In the genomic region with DNA sequence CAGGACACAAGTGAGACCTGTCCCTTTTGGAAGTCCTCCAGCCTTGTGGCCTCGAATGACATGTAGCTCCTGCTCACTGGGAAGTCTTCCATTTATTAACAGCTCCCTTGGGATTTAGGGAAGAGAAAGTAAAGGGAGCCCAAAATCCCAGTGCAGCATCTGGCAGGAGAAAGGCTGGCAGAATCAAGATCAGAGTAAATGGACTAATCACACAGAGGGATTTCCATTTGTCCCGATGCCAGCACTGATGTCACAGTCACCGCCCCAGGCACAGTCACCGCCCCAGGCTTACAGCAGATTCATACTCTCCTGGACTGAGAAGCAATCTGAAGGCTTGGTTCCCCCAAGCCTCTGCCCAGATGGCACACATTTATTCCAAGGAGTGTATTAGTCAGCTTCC, we compare ENCODE assay signal across 8 mouse cellular contexts.
A peak's percentile ranks its signal among the peaks of the same experiment; 100 is the strongest.
DNase-seq lines count a peak whose midpoint lies in the region; ATAC-seq and TF ChIP-seq lines count a peak whose summit lies in the region.
"Had no signal": no experiment of that assay in that cellular context is flagged by ENCODE, and none has a peak within 500 bp of the region (broad histone marks: within the 10 kb centered on the region; RNA-seq: fewer than 3 reads in every experiment).

No protein-coding gene starts in this region.

- no peak overlapping the region for H3K9ac ChIP-seq in kidney, postnatal 0 days (ENCODE audit: low read depth, low read length)
- H3K9ac ChIP-seq: limb, embryonic 13.5 days had no signal

- H3K27ac ChIP-seq in kidney, postnatal 0 days, result no peak overlapping the region
- H3K27ac ChIP-seq: limb, embryonic 13.5 days had no signal

- H3K4me1 ChIP-seq in kidney, postnatal 0 days (replicated peaks; ENCODE audit: insufficient read depth, low read length), result no peaks in the 10 kb centered on the region
- H3K4me1 ChIP-seq: limb, embryonic 13.5 days had no signal

- H3K27me3 ChIP-seq in kidney, postnatal 0 days (ENCODE audit: insufficient read depth, low read length), result no peaks in the 10 kb centered on the region
- H3K27me3 ChIP-seq: limb, embryonic 13.5 days had no signal

- H3K4me2 ChIP-seq in kidney, postnatal 0 days (ENCODE audit: low read length), result no peak overlapping the region
- H3K4me2 ChIP-seq: limb, embryonic 13.5 days had no signal

- peak; percentile 8 to 9 for DNase-seq in left cerebral cortex, postnatal 14 days (ENCODE audit: low spot score in 2 of 2)
- DNase-seq in left cerebral cortex, postnatal 10 days (ENCODE audit: extremely low spot score in 1 of 2, low spot score in 2 of 2), result no peak
- peak; percentile 5 for DNase-seq in NIH3T3 (ENCODE audit: low read depth)
- peak; percentile 75 for DNase-seq in adrenal gland, postnatal 10 days
- DNase-seq in kidney, postnatal 0 days (ENCODE audit: low spot score), result peak; percentile 8
- no peak for DNase-seq in left cerebral cortex, adult 11 months (ENCODE audit: low spot score)

- TF ChIP-seq CTCF in kidney, postnatal 0 days (IDR thresholded peaks at IDR 0.05; ENCODE audit: low read depth), result no peak

- no peak for ATAC-seq in kidney, postnatal 0 days (replicated peaks; ENCODE audit: low FRiP score, low read depth)
- no peak for ATAC-seq in megakaryocyte-erythroid progenitor cell, adult 5-6 weeks (replicated peaks; ENCODE audit: low FRiP score, low TSS enrichment, poor library complexity, severe bottlenecking)

- intact Hi-C loops in left cerebral cortex, postnatal 14 days (cut with DNase I), result loop anchor here (10.0 kb wide), 2 partner anchors 384 to 644 kb away; no protein-coding TSS in a partner anchor
- intact Hi-C loops in left cerebral cortex, postnatal 10 days (cut with DNase I), result loop anchor here (5.0 to 10.0 kb wide), 2 partner anchors 524 to 647 kb away; no protein-coding TSS in a partner anchor

- H3K4me3 ChIP-seq in kidney, postnatal 0 days (replicated peaks; ENCODE audit: low read depth, low read length), result no peak overlapping the region
- H3K4me3 ChIP-seq: limb, embryonic 13.5 days had no signal

- H3K36me3 ChIP-seq in kidney, postnatal 0 days (ENCODE audit: insufficient read depth, low read length), result no peaks in the 10 kb centered on the region
- H3K36me3 ChIP-seq: limb, embryonic 13.5 days had no signal

- WGBS in kidney, postnatal 0 days, result 68% methylated on average over 4 of the region's 4 CpGs

- no peaks in the 10 kb centered on the region for H3K9me3 ChIP-seq in kidney, postnatal 0 days (replicated peaks; ENCODE audit: low read length)
- H3K9me3 ChIP-seq: limb, embryonic 13.5 days had no signal

Comparison
In these comparisons a context has a peak if more than half of its experiments do, and no peak if none do; other contexts are left out.
1. DNase-seq: peak in left cerebral cortex, postnatal 14 days (2 of 2), NIH3T3 (single experiment), adrenal gland, postnatal 10 days (single experiment) and kidney, postnatal 0 days (single experiment); none in left cerebral cortex, postnatal 10 days (0 of 2) and left cerebral cortex, adult 11 months (single experiment).